Mouse (Mus musculus) kidney, embryonic 15.5 days (tissue): ENCODE measurements around the gene Arhgap29. TPM values are rescaled to one million over a fixed set of nuclear protein-coding genes. Genes with fewer than 3 reads are reported as not detected.

Experiments used
- ATAC-seq: fragments of 200-750 bp; cut with Nextera tagmentation; replicated peaks from 2 replicates; pipeline ENCODE4 v1.8.0; 2017; ENCODE audit warnings: moderate TSS enrichment; ENCODE audit not compliant: low FRiP score
- H3K27ac ChIP-seq: fragments of 300-500 bp; sonication (generic); 2 replicates; pipeline ENCODE4 v1.5.1; 2015; ENCODE audit warnings: mild to moderate bottlenecking, inconsistent platforms
- H3K27me3 ChIP-seq: fragments of 300-500 bp; sonication (generic); 2 replicates; pipeline ENCODE4 v1.6.1; 2015; ENCODE audit warnings: inconsistent platforms
- H3K36me3 ChIP-seq: fragments of 300-500 bp; sonication (generic); 2 replicates; pipeline ENCODE4 v1.6.1; 2015; ENCODE audit warnings: inconsistent platforms
- H3K4me1 ChIP-seq: fragments of 300-500 bp; sonication (generic); 2 replicates; pipeline ENCODE4 v1.6.1; 2015; ENCODE audit warnings: inconsistent platforms
- H3K4me2 ChIP-seq: fragments of 300-500 bp; sonication (generic); 2 replicates; pipeline ENCODE4 v1.6.1; 2015; ENCODE audit warnings: moderate library complexity, mild to moderate bottlenecking, inconsistent platforms
- H3K4me3 ChIP-seq: fragments of 300-500 bp; sonication (generic); replicated peaks from 2 replicates; pipeline ENCODE4 v1.5.1; 2015; ENCODE audit warnings: mild to moderate bottlenecking, inconsistent platforms
- H3K9ac ChIP-seq: fragments of 300-500 bp; sonication (generic); 2 replicates; pipeline ENCODE4 v1.6.1; 2015; ENCODE audit warnings: mild to moderate bottlenecking, inconsistent platforms
- H3K9me3 ChIP-seq: fragments of 300-500 bp; sonication (generic); replicated peaks from 2 replicates; pipeline ENCODE4 v1.6.1; 2016; ENCODE audit warnings: inconsistent platforms
- WGBS: fragments of 180-500 bp; shearing (Covaris S2); methylation state at CpG from one replicate; pipeline ENCODE4 v1.1.7; 2015; ENCODE audit warnings: mixed read lengths; 5-methylcytosine and 5-hydroxymethylcytosine counted together
- polyA plus RNA-seq: library from polyadenylated mRNA; unstranded; fragments of >200 nt; fragmentation: Nextera tagmentation; extraction: Ambion mirVana; gene quantifications from 2 replicates; pipeline ENCODE4 v1.2.1, GENCODE M21; 2015

The Arhgap29 gene
- polyA plus RNA-seq, 1 experiment from 2014 or later, result 43.3 TPM

DNA sequence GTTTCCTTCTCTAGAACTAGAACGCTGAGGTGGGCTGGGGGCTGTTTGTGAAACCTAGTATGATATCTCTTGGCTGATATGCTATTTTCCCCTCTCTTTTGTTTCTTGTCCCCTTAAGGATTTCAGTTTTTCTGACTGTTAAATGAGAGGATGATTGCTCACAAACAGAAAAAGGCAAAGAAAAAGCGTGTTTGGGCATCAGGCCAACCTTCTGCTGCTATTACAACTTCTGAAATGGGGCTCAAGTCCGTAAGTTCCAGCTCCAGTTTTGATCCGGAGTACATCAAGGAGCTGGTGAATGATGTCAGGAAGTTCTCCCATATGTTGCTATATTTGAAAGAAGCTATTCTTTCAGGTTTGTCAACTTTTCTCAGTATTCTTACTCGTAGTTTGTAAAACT lies 21.4 kb downstream of the Arhgap29 start:
- H3K36me3 ChIP-seq, result no peaks in the 10 kb centered on the region
- 0 out of 2 replicates have a peak, but pooled peaks cover under 1% of the 10 kb centered on the region for H3K4me1 ChIP-seq
- H3K9me3 ChIP-seq, result no peaks in the 10 kb centered on the region
- no peak overlapping the region for H3K4me2 ChIP-seq
- H3K27ac ChIP-seq, result no peak overlapping the region
- no peaks in the 10 kb centered on the region for H3K27me3 ChIP-seq
- WGBS, result 53% methylated on average over 5 of the region's 5 CpGs
- ATAC-seq, result no peak
- no peak overlapping the region for H3K4me3 ChIP-seq
- no peak overlapping the region for H3K9ac ChIP-seq

DNA sequence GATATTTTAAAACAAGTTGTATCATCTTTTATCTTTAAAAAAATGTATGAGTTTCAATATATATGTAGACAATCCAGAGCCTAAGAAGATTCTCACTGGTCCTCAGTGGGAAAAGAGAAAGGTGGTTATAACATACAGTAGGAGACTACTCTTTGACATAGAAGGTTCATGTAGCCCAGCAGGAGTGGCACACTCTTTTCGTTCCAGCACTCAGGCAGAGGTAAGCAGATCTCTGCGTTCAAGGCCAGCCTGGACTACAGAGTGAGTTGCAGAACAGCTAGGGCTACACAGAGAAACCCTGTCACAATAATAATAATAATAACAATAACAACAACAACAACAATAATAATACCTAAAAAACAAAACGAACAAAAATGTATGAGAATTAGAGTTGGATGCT lies 23.0 kb downstream of the Arhgap29 start:
- no peak overlapping the region for H3K4me2 ChIP-seq
- no peaks in the 10 kb centered on the region for H3K9me3 ChIP-seq
- H3K27me3 ChIP-seq, result no peaks in the 10 kb centered on the region
- no peaks in the 10 kb centered on the region for H3K36me3 ChIP-seq
- 93% methylated on average over 3 of the region's 3 CpGs for WGBS
- no peak for ATAC-seq
- no peak overlapping the region for H3K4me3 ChIP-seq
- no peaks in the 10 kb centered on the region for H3K4me1 ChIP-seq
- H3K9ac ChIP-seq, result no peak overlapping the region
- no peak overlapping the region for H3K27ac ChIP-seq

DNA sequence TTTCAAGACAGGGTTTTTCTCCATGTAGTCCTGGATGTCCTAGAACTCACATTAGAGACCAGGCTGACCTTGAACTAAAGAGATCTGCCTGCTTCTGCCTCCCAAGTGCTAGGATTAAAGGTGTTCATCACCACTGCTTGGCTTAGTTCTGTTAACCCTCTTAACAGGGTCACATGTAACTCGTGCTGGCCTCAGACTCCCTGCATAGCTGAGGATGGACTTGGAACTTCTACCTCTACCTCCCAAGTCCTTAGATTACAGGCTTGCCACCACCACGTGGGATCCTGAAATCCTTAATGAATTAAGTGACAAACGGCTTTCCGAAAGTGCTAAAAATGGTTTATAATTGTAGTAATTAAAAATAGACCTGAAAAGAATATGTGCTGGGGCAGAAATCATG lies 29.0 kb downstream of the Arhgap29 start:
- ATAC-seq, result no peak
- no peaks in the 10 kb centered on the region for H3K4me1 ChIP-seq
- WGBS, result 74% methylated on average over 4 of the region's 4 CpGs
- no peak overlapping the region for H3K27ac ChIP-seq
- H3K9ac ChIP-seq, result no peak overlapping the region
- no peaks in the 10 kb centered on the region for H3K27me3 ChIP-seq
- H3K9me3 ChIP-seq, result no peaks in the 10 kb centered on the region
- H3K4me2 ChIP-seq, result no peak overlapping the region
- H3K36me3 ChIP-seq, result peaks cover 18% of the 10 kb centered on the region; the same call in 1 of the 2 replicates
- H3K4me3 ChIP-seq, result no peak overlapping the region

DNA sequence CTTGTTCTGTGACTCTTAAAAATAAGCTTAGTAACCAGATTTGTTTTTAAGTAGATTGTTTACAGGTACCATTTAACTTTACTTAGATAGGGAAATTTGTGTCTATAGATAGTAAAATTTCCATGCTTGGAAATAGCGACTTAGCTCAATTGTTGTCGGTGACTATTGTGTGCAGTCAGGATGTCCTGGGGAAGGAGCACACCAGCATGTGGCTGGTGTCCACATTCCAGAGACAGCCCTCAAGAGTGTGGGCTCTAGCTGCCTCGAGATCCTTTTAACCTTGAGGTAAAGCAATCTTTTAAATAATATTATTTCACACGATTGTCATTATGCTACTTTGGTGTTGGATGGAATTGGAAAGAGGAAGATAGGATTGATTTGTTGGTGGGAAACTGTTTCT lies 30.1 kb downstream of the Arhgap29 start:
- H3K27me3 ChIP-seq, result no peaks in the 10 kb centered on the region
- H3K9me3 ChIP-seq, result no peaks in the 10 kb centered on the region
- H3K27ac ChIP-seq, result peak overlapping the region; percentile 41; the same call in 1 of the 2 replicates
- no peaks in the 10 kb centered on the region for H3K4me1 ChIP-seq
- peaks cover 18% of the 10 kb centered on the region; the same call in 1 of the 2 replicates for H3K36me3 ChIP-seq
- 73% methylated on average over 4 of the region's 4 CpGs for WGBS
- H3K4me2 ChIP-seq, result no peak overlapping the region
- no peak overlapping the region for H3K4me3 ChIP-seq
- no peak for ATAC-seq
- no peak overlapping the region for H3K9ac ChIP-seq

DNA sequence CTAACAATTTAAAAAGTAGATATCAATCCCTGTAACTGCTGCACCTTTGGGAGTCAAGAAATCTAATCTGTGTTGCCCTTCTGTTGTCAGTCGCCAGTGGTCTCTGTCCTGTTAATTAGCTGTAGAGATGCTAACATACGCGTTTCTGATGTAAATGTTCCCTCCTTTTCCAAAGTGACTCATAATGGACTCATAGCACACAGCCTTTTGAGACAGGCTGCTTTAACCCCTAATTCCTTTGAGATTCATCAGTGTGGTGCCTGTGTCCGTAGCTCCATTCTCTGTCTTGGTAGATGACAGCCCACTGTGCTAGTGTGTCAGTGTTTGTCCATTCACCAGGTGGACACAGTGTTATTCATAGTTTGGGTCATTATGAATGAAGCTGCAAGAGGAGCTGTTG lies 42.8 kb downstream of the Arhgap29 start:
- ATAC-seq, result no peak
- 86% methylated on average over 4 of the region's 4 CpGs for WGBS
- Histone ChIP-seq H3K9ac (no peak overlapping the region), H3K9me3 (no peaks in the 10 kb centered on the region), H3K27ac (no peak overlapping the region), H3K4me3 (no peak overlapping the region), H3K36me3 (peaks cover 31% of the 10 kb centered on the region), H3K27me3 (no peaks in the 10 kb centered on the region), H3K4me1 (peaks cover 5% of the 10 kb centered on the region; the same call in 1 of the 2 replicates), H3K4me2 (no peak overlapping the region)

DNA sequence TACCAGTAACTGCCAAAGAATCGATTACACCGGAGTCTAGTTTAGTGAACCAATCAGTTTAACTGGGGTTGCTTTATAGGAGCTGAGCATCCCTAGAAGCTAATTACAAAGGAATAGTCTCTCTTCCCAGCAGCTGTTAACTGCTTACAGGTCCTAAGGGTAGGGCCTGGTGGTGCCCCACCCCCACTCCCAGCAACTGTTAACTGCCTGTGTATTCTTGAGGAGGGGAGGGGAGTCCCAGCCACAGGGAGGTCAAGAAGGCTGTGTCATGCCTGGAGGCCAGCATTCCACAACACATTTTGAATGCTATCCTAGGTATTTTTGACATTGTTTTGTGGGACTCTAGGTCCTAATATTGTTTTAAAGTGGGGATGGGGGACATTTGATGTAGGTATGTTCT lies 47.6 kb downstream of the Arhgap29 start:
- Histone ChIP-seq H3K9me3 (no peaks in the 10 kb centered on the region), H3K9ac (no peak overlapping the region), H3K27me3 (no peaks in the 10 kb centered on the region), H3K4me1 (peaks cover 18% of the 10 kb centered on the region), H3K4me2 (no peak overlapping the region), H3K4me3 (no peak overlapping the region), H3K36me3 (peaks cover 19% of the 10 kb centered on the region), H3K27ac (no peak overlapping the region)
- 44% methylated on average over 2 of the region's 2 CpGs for WGBS
- no peak; the same call in 1 of the 2 replicates for ATAC-seq

DNA sequence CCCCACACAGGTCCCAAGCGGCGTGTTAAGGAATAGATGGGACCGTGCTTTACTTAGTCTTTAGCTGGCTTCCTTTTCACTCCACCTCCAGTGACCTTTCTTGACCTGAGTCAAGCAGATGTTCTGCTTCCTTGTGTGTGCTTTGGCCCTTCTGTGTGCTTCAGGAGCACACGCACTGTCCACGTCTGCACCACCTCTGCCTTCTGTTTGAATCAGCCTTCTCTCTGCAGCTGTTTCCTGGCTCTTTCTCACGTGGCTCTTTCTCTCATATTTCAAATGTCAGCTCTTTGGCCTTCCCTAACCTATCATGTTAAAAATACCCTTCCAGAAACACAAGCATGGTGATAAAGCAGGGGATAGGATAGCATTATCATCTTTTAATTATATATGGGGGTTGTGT lies 49.2 kb downstream of the Arhgap29 start:
- 38% methylated on average over 6 of the region's 6 CpGs for WGBS

DNA sequence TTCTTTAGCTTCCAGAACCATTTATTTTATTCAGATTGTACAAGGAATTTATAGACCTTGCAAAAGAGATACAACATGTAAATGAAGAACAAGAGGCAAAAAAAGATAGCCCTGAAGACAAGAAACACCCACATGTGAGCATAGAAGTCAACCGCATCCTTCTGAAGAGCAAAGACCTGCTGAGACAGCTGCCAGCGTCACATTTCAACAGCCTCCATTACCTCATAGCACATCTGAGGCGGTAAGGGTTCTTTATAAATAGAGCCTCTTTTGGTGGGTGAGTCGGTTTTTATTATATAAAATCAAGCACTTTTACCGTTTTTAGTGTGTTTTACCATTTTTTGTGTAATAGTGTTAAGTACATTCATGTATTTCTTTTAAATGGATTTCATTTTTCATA lies 57.5 kb downstream of the Arhgap29 start:
- no peak overlapping the region for H3K9ac ChIP-seq
- no peak for ATAC-seq
- H3K4me3 ChIP-seq, result no peak overlapping the region
- H3K9me3 ChIP-seq, result no peaks in the 10 kb centered on the region
- no peaks in the 10 kb centered on the region for H3K27me3 ChIP-seq
- peaks cover 72% of the 10 kb centered on the region for H3K36me3 ChIP-seq
- H3K4me1 ChIP-seq, result no peaks in the 10 kb centered on the region
- H3K4me2 ChIP-seq, result no peak overlapping the region
- H3K27ac ChIP-seq, result no peak overlapping the region
- WGBS, result 90% methylated on average over 5 of the region's 5 CpGs

More for the DNA sequence above, 49.2 kb downstream of the Arhgap29 start:
- no peaks in the 10 kb centered on the region for H3K27me3 ChIP-seq
- H3K4me3 ChIP-seq, result no peak overlapping the region
- no peak overlapping the region for H3K4me2 ChIP-seq
- H3K27ac ChIP-seq, result no peak overlapping the region
- no peaks in the 10 kb centered on the region for H3K9me3 ChIP-seq
- H3K4me1 ChIP-seq, result peaks cover 18% of the 10 kb centered on the region
- no peak; the same call in 1 of the 2 replicates for ATAC-seq
- H3K9ac ChIP-seq, result no peak overlapping the region
- H3K36me3 ChIP-seq, result peaks cover 17% of the 10 kb centered on the region

DNA sequence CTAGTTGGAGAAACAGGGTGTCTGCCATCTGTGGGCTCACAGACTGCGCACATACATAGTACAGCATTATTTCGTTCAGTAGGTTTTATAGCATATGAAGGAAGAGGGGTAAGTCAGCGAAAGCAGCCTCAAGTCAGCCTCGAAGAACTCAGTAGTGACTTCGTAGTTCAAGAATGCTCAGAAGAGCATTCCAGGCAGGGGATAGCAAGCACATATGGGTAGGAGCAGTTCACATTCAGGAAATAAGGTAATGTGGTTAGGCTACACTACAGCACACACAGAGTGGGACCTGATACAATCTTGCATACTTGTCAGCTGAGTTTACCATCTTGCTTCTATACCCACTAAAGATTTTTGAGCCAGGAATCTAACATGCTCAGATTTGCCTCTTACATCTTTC lies 58.0 kb downstream of the Arhgap29 start:
- no peak for ATAC-seq
- H3K4me2 ChIP-seq, result no peak overlapping the region
- peaks cover 75% of the 10 kb centered on the region for H3K36me3 ChIP-seq

DNA sequence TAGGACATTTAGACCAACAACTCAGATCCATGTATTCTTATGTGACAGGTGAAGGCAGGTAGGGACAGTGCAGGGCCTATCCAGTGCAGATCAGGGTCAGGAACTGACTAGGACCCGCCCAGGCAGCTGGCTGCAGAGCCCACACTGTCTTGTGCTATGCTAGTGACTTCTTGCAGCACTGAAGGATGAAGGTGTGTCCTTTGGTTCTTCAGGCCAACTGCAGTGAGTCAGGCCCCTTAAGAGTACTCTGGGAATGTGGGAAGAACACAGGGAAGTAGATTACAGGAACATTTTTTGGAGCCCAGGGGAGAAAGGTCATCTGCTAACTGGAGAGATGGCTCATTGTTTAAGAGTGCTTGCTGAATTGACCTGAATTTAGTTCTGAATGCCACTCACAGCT lies 60.1 kb downstream of the Arhgap29 start:
- Histone ChIP-seq H3K27ac (no peak overlapping the region), H3K4me2 (no peak overlapping the region), H3K4me1 (no peaks in the 10 kb centered on the region), H3K36me3 (peaks cover 74% of the 10 kb centered on the region), H3K27me3 (no peaks in the 10 kb centered on the region), H3K9me3 (no peaks in the 10 kb centered on the region), H3K4me3 (no peak overlapping the region), H3K9ac (no peak overlapping the region)
- no peak for ATAC-seq
- 72% methylated on average over 1 of the region's 1 CpGs for WGBS

More for the DNA sequence above, 58.0 kb downstream of the Arhgap29 start:
- Histone ChIP-seq H3K9ac (no peak overlapping the region), H3K9me3 (no peaks in the 10 kb centered on the region), H3K27me3 (no peaks in the 10 kb centered on the region), H3K27ac (no peak overlapping the region), H3K4me3 (no peak overlapping the region), H3K4me1 (no peaks in the 10 kb centered on the region)
- WGBS, result 78% methylated on average over 5 of the region's 5 CpGs

DNA sequence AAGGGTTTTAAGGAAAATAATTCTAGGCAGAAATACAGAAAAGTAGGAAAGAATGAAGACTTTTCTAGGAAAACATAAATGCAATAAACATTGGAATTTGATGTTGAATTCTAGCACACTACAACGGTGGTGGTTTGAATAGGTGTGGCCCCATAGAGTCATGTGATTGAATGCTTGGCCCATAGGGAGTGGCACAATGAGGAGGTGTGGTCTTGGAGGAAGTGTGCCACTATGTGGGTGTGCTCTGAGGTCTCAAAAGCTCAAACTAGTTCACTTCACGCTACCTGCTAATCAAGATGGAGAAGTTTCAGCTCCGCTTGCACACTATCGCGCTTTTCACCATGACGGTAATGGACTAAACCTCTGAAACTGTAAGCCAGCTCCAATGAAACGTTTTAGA lies 66.1 kb downstream of the Arhgap29 start:
- Histone ChIP-seq H3K9ac (no peak overlapping the region), H3K9me3 (no peaks in the 10 kb centered on the region), H3K4me1 (no peaks in the 10 kb centered on the region), H3K36me3 (peaks cover 23% of the 10 kb centered on the region), H3K27ac (no peak overlapping the region), H3K4me3 (no peak overlapping the region), H3K27me3 (no peaks in the 10 kb centered on the region), H3K4me2 (no peak overlapping the region)
- no peak for ATAC-seq
- WGBS, result 94% methylated on average over 7 of the region's 7 CpGs

DNA sequence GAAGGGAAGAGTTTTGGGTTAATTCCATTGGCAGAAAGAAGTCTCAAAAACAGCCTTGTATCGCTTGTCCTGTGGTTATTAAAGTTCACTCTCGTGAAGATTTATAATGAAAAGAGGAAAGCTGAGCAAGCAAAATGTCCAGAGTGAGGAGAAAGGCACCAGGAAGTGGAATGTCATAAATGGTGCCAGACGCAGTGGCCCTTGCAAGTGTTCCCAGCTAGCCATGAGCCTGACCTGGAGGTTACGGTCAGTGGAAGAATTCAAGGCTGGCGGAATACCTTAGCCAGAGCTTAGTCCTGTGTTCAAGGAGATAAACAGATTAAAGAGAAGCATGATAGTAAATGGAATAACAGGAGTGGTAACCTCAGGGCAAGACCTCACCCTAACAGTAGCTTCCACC lies 66.8 kb downstream of the Arhgap29 start:
- Histone ChIP-seq H3K4me3 (no peak overlapping the region), H3K27me3 (no peaks in the 10 kb centered on the region), H3K9me3 (no peaks in the 10 kb centered on the region), H3K4me1 (no peaks in the 10 kb centered on the region), H3K4me2 (no peak overlapping the region), H3K36me3 (peaks cover 18% of the 10 kb centered on the region), H3K9ac (no peak overlapping the region), H3K27ac (no peak overlapping the region)
- 81% methylated on average over 5 of the region's 5 CpGs for WGBS
- no peak for ATAC-seq

DNA sequence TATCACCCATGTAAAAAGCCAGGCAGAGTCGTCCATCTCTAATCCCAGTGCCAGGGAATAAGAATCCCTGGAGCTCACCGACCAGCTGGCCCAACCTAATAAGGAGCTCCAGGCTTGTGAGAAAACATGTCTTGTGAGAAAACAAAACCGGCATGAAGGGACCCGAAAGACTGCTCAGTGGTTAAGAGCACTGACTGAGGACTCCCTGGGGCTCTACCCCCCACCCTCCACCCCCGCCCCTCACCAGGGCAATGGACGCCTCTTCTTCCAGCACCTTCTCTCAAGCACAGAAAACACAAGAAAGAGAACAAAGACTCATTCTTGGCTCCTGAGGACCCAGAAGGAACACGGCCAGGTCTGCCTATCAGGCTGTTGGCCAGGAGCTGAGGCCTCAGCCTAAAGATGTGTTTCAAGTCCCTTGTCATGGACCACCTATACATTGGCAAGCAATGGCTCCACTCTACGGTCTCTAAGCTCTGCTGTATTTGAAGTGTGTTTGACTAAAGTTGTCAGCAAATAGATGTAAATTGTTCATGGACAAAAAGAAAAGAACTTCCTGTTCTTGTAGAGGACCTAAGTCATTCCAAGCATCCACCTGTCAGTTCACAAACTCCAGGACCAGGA lies 68.8 kb downstream of the Arhgap29 start:
- no peak overlapping the region for H3K4me2 ChIP-seq
- no peak overlapping the region for H3K9ac ChIP-seq
- H3K27me3 ChIP-seq, result no peaks in the 10 kb centered on the region
- 90% methylated on average over 8 of the region's 8 CpGs for WGBS
- no peak for ATAC-seq
- H3K9me3 ChIP-seq, result no peaks in the 10 kb centered on the region
- H3K4me1 ChIP-seq, result no peaks in the 10 kb centered on the region
- H3K4me3 ChIP-seq, result no peak overlapping the region
- H3K36me3 ChIP-seq, result peaks cover 7% of the 10 kb centered on the region; the same call in 1 of the 2 replicates
- no peak overlapping the region for H3K27ac ChIP-seq
